Mouse (Mus musculus): ENCODE measurements at regions not wholly inside any gene's neighbourhood (a gene's known extent, or its start where the extent isn't known, plus 50 kb on each side); places are given as distances from the start of the nearest gene placed in this dataset.

DNA sequence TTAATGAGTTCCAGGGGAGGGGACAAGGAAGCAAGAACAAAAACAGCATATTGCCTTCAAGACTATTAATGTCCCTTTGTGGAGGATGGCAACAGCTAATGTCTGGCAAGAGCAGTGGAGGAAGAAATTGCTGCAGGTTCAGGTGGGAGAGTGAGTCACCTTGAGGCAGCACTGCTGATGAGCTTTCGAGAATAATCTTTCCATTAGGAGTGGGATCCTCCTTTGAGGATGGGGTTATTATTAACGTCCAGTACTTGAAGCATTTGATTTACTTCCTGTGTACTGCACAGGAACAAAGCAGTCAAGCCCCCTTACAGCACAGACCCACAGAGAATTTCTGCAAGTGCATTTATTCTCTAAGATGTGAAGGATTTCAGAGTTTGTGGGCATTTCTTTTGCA is 671.2 kb upstream of the Stxbp6 start:
- ATAC-seq (ENCODE audit: extremely low read depth, insufficient number of reproducible peaks, low FRiP score, low TSS enrichment): no peak

DNA sequence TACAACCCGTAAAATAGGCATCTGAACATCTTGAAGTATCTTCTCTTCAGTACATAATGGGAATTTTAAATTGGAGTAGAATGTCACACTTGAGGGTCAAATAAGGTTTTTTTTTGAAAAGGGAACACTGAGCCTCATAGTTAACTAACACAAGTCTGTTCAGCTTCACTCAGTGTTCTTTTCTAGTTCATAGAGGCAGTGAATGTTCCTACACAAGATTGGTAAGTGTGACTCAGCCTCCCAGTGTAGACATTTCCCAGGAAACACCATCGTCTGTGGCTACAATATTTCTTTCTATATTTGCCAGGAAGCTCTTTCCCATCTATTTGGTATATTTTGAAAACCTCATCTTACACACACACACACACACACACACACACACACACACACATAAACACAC is 670.1 kb upstream of the Stxbp6 start:
- ATAC-seq (ENCODE audit: extremely low read depth, insufficient number of reproducible peaks, low FRiP score, low TSS enrichment): no peak
- Histone ChIP-seq H3K36me3 (no peaks in the 10 kb centered on the region), H3K4me3 (no peak overlapping the region), H3K9me3 (no peaks in the 10 kb centered on the region), H3K27me3 (replicated peaks) (no peaks in the 10 kb centered on the region), H3K27ac (replicated peaks) (no peak overlapping the region), H3K4me2 (no peak overlapping the region), H3K9ac (no peak overlapping the region), H3K4me1 (no peaks in the 10 kb centered on the region)
- 69% methylated on average over 2 of the region's 2 CpGs for WGBS

More for the DNA sequence above, 671.2 kb upstream of the Stxbp6 start:
- Histone ChIP-seq H3K4me3 (no peak overlapping the region), H3K27me3 (replicated peaks) (no peaks in the 10 kb centered on the region), H3K9me3 (no peaks in the 10 kb centered on the region), H3K4me2 (no peak overlapping the region), H3K27ac (replicated peaks) (no peak overlapping the region), H3K4me1 (no peaks in the 10 kb centered on the region), H3K9ac (no peak overlapping the region), H3K36me3 (no peaks in the 10 kb centered on the region)
- 52% methylated on average over 2 of the region's 2 CpGs for WGBS

DNA sequence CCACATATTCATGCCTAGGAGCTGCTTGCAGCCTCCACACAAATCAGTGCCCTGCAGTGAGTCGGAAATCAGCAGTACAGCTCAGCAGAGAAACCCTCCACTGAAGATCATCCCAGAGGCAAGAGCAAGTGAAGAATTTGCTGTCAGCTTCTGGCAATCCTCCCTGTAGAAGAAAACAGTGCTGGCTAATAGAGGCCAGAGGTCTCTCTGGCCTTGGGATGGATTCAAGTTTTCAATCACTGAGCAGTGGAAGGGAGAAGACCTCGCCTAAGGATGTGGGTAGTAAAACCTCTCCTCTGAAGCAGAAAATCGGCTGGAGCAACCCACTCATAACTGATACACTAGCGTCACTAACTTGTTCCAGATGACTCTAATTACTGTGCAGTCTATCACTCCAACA is 659.2 kb upstream of the Stxbp6 start:
- no peak overlapping the region for H3K27ac ChIP-seq (replicated peaks)
- WGBS: 57% methylated on average over 4 of the region's 4 CpGs
- H3K4me2 ChIP-seq: no peak overlapping the region
- no peak for ATAC-seq (ENCODE audit: extremely low read depth, insufficient number of reproducible peaks, low FRiP score, low TSS enrichment)
- H3K9ac ChIP-seq: no peak overlapping the region
- no peaks in the 10 kb centered on the region for H3K27me3 ChIP-seq (replicated peaks)
- H3K36me3 ChIP-seq: no peaks in the 10 kb centered on the region
- no peak overlapping the region for H3K4me3 ChIP-seq
- no peaks in the 10 kb centered on the region for H3K9me3 ChIP-seq
- H3K4me1 ChIP-seq: no peaks in the 10 kb centered on the region

DNA sequence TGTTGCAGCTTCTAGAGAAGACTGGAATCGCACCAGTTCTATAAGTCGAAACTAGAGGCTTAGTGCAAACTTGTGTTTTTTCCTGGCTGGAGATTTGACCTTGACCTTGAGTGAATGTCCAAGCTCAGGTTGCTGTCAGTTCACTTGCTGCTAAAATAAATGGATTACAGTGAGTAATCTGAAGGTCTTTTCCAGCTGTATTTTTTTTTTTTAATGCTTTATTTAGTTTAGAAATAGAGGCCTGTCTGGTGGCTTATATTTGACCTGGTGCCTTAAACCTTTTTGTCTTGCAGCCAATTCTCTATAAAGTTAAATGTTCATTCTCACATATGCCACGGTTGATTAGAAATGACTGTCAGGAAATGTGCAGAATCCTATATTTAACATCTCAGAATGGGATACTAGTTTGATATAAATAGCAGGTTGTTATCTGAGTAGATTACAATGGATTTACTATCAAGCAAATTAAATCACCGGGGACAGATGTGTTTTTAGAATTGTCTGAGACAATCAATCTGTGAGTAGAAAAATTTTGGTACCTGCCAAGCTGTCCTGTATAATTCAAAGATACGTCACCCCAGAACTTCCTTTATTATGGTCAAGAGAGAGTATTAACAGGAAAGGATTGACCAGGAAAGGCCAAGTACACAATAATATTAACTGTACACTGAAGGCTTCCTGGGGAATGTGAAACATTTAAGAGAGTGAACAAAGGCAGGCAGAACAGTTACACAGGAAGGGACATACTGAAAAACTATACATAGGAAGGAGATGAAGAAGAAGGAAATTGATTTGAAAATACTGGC is 650.3 kb upstream of the Stxbp6 start:
- no peaks in the 10 kb centered on the region for H3K27me3 ChIP-seq (replicated peaks)
- WGBS: 68% methylated on average over 5 of the region's 5 CpGs
- no peak overlapping the region for H3K9ac ChIP-seq
- H3K4me2 ChIP-seq: no peak overlapping the region
- H3K27ac ChIP-seq (replicated peaks): no peak overlapping the region
- no peak for ATAC-seq (ENCODE audit: extremely low read depth, insufficient number of reproducible peaks, low FRiP score, low TSS enrichment)
- H3K9me3 ChIP-seq: no peaks in the 10 kb centered on the region
- H3K36me3 ChIP-seq: no peaks in the 10 kb centered on the region
- no peaks in the 10 kb centered on the region for H3K4me1 ChIP-seq
- H3K4me3 ChIP-seq: no peak overlapping the region

DNA sequence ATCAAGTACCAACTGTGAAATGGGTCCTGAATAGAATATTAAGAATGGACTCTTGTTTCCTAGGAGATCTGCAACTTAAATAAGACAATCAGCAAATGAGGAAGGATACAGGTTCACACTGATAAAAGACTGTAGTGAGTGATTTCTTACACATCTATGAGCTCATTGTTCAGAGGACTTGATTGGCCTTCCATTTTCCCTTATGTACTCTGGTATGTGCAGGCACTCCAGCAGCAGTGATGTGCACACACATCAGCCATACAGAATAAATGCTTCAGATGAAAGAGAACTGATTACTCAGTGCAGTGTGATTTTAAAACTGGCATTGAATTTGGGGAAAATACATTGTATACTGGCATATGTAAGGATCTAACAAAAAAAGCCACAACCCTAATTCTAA is 636.8 kb upstream of the Stxbp6 start:
- H3K9ac ChIP-seq: no peak overlapping the region
- ATAC-seq (ENCODE audit: extremely low read depth, insufficient number of reproducible peaks, low FRiP score, low TSS enrichment): no peak
- no peaks in the 10 kb centered on the region for H3K36me3 ChIP-seq
- no peak overlapping the region for H3K4me2 ChIP-seq
- no peaks in the 10 kb centered on the region for H3K4me1 ChIP-seq
- H3K27me3 ChIP-seq (replicated peaks): no peaks in the 10 kb centered on the region
- no peaks in the 10 kb centered on the region; the same call in 1 of the 2 replicates for H3K9me3 ChIP-seq
- no peak overlapping the region for H3K27ac ChIP-seq (replicated peaks)
- H3K4me3 ChIP-seq: no peak overlapping the region

DNA sequence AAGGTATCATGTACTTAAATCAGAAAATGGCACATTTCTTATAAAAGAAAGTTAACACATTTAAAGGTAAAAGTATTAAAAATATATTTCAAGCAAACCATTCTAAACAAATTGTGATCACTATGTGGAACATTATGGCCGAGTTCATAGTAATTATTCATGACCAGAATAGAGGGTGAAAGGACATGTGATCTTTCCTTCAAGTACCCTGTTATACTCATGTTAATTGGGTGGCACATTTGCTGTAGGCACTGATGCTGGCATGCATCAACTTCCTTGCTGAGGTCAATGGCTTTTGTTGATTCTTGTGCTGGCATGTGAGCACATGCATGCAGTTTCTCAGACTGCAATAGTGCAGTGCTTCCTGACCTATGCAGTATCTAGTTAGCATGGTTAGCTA is 636.3 kb upstream of the Stxbp6 start:
- WGBS: 56% methylated on average over 1 of the region's 1 CpGs
- ATAC-seq (ENCODE audit: extremely low read depth, insufficient number of reproducible peaks, low FRiP score, low TSS enrichment): no peak
- Histone ChIP-seq H3K4me3 (no peak overlapping the region), H3K27me3 (replicated peaks) (no peaks in the 10 kb centered on the region), H3K36me3 (no peaks in the 10 kb centered on the region), H3K4me2 (no peak overlapping the region), H3K9ac (no peak overlapping the region), H3K9me3 (no peaks in the 10 kb centered on the region), H3K27ac (replicated peaks) (no peak overlapping the region), H3K4me1 (no peaks in the 10 kb centered on the region)

DNA sequence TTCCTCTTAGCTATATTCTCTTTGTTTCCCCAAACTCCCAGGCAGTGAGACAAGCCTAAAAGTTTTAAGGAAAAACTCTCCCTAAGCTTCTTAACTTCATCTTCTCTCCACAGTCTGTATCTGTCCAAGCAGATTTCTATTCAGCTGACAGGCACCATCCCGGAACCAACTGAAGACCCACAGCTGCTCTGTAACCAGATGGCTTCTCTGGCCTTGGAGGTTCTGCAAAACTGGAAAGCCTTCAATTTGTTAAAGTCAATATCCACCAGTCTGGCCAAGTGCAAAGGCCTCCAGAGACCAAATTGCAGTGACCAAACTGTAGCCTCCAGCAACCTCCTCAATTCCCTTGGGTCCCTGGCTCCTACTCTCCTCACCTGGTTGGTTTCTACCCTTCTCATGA is 614.8 kb upstream of the Stxbp6 start:
- Histone ChIP-seq H3K27ac (replicated peaks) (no peak overlapping the region), H3K9me3 (no peaks in the 10 kb centered on the region), H3K27me3 (replicated peaks) (no peaks in the 10 kb centered on the region), H3K4me1 (no peaks in the 10 kb centered on the region), H3K4me2 (no peak overlapping the region), H3K9ac (no peak overlapping the region), H3K36me3 (no peaks in the 10 kb centered on the region), H3K4me3 (no peak overlapping the region)
- ATAC-seq (ENCODE audit: extremely low read depth, insufficient number of reproducible peaks, low FRiP score, low TSS enrichment): no peak
- WGBS: 48% methylated on average over 1 of the region's 1 CpGs

DNA sequence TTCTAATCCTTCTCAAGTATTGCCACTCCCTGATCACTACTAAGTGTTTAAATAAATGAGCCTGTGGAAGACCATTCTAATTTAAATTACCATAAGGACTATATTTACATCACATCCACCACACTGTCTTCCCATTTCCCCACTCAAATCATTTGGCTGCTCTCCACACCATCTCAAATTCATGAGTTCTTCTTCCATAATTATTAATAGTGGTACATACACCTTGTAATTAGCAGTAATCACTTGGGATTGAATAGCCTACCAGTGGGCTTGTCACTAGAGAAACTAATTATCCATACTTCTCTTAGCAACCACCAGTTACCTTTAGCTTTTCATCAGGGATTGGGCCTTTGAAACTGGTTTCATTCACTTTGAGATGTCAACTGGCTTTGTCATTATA is 612.3 kb upstream of the Stxbp6 start:
- no peak overlapping the region for H3K4me2 ChIP-seq
- no peaks in the 10 kb centered on the region for H3K27me3 ChIP-seq (replicated peaks)
- no peaks in the 10 kb centered on the region for H3K9me3 ChIP-seq
- H3K27ac ChIP-seq (replicated peaks): no peak overlapping the region
- H3K4me3 ChIP-seq: no peak overlapping the region
- ATAC-seq (ENCODE audit: extremely low read depth, insufficient number of reproducible peaks, low FRiP score, low TSS enrichment): no peak
- H3K36me3 ChIP-seq: no peaks in the 10 kb centered on the region
- no peaks in the 10 kb centered on the region for H3K4me1 ChIP-seq
- no peak overlapping the region for H3K9ac ChIP-seq

DNA sequence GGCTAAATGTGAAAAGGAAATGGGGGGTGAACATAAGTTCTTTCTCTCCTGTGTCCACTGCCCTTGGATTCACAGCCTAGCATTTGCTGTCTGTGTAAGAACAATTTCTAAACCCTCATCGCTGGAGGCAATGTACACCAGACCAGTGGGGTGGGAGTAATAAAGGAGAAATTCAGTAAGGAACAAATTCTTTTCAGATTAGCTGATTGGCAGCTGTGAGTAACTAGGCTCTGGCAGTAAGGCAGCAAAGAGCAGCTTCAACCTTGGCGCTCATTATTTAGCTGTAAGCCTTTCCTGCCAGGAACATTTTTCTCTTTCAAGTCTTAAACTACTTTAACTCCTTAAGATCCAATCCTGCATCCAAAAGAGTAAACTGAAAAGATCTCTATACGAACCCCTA is 597.9 kb upstream of the Stxbp6 start:
- no peak for ATAC-seq (ENCODE audit: extremely low read depth, insufficient number of reproducible peaks, low FRiP score, low TSS enrichment)
- no peaks in the 10 kb centered on the region for H3K4me1 ChIP-seq
- 52% methylated on average over 3 of the region's 3 CpGs for WGBS
- H3K9me3 ChIP-seq: no peaks in the 10 kb centered on the region
- H3K9ac ChIP-seq: no peak overlapping the region
- H3K27ac ChIP-seq (replicated peaks): no peak overlapping the region
- no peaks in the 10 kb centered on the region for H3K36me3 ChIP-seq
- H3K4me2 ChIP-seq: no peak overlapping the region
- no peak overlapping the region for H3K4me3 ChIP-seq
- H3K27me3 ChIP-seq (replicated peaks): no peaks in the 10 kb centered on the region

DNA sequence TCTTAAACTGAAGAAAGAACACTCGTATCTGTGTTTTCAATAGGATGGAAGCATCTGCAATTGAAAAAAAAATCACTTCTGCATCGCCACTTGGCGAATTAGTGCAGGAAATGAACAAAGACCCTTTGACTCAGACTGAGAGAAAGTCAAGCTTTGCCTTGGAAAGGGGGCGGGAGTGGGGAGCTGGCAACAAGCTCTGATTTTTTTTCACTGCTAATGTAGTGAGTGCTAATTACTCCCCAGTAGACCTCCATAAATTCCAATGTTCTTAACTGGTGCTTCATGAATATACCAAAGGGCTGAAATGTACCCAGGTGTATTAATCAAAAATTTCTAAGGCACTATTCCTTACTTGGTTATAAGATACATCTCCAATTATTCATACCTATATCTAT is 597.0 kb upstream of the Stxbp6 start:
- 54% methylated on average over 4 of the region's 4 CpGs for WGBS
- no peak overlapping the region for H3K4me2 ChIP-seq
- H3K36me3 ChIP-seq: no peaks in the 10 kb centered on the region
- no peaks in the 10 kb centered on the region for H3K9me3 ChIP-seq
- no peaks in the 10 kb centered on the region for H3K4me1 ChIP-seq
- no peaks in the 10 kb centered on the region for H3K27me3 ChIP-seq (replicated peaks)
- H3K4me3 ChIP-seq: no peak overlapping the region
- H3K27ac ChIP-seq (replicated peaks): no peak overlapping the region
- H3K9ac ChIP-seq: no peak overlapping the region
- ATAC-seq (ENCODE audit: extremely low read depth, insufficient number of reproducible peaks, low FRiP score, low TSS enrichment): no peak

DNA sequence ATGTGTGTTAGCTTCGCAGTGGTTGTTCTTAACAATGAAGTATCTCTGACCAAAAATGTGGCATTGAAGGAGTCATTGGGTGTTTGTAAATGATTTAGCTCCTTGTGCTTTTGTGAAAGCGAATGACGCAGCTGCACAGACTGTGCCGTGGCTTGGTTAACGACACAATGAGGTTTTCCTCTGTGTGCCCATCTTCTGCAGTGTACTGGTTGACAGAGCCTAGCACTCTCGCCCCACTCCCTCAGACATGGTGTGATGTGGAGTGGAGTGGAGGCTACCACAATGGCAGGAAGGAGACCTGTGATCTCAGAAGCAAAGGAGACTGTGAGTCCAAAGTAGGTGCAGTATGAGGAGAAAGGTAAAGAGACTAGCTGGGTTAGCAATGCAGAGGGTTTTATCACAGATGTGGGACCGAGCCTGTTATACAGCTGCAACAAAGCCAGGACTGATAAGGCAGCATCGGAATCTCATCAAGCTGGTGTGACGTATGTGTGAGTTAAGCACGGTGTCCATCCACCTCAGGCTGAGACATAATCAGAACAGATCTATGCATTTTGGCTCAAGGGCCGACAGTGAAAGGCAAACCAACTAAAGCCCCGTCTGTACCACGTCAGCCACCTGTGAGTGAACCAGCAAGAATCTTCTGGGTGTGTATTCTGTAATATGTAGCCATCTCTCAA is 596.5 kb upstream of the Stxbp6 start:
- ATAC-seq (ENCODE audit: extremely low read depth, insufficient number of reproducible peaks, low FRiP score, low TSS enrichment): no peak
- no peak overlapping the region for H3K4me3 ChIP-seq
- 56% methylated on average over 13 of the region's 13 CpGs for WGBS
- no peaks in the 10 kb centered on the region for H3K9me3 ChIP-seq
- no peaks in the 10 kb centered on the region for H3K4me1 ChIP-seq
- no peak overlapping the region for H3K27ac ChIP-seq (replicated peaks)
- H3K36me3 ChIP-seq: no peaks in the 10 kb centered on the region
- no peak overlapping the region for H3K9ac ChIP-seq
- no peak overlapping the region for H3K4me2 ChIP-seq
- H3K27me3 ChIP-seq (replicated peaks): no peaks in the 10 kb centered on the region

DNA sequence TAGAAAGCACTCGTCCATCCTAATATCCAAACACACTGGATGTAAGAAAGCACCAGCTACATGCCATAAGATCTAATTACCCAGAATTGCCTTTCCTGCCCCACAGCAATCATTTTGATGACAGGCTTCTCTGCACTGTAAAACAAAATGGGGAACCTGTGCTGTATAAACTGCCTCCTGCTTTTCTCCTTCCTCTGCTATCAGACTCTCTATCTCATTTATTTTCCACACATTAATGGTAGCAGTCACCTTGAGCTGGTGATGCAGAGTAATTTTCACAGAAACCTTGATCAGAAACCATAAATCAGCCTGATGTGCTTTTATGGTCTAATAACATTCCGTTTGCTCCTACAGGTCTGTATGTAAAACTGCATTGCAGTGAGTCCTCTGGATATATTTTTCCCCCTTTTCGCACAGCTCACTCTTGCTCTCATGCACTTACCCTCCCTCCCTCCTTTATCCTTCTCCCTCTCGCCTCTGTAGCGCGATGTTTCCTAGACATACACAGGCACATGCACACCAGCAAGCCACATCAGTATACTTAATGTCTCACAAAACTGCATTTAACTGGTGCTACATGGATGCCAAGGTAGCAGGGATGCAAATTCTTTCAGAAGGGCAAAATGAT is 595.9 kb upstream of the Stxbp6 start:
- no peaks in the 10 kb centered on the region for H3K36me3 ChIP-seq
- no peaks in the 10 kb centered on the region for H3K9me3 ChIP-seq
- ATAC-seq (ENCODE audit: extremely low read depth, insufficient number of reproducible peaks, low FRiP score, low TSS enrichment): no peak
- 69% methylated on average over 6 of the region's 6 CpGs for WGBS
- H3K9ac ChIP-seq: no peak overlapping the region
- no peak overlapping the region for H3K4me3 ChIP-seq
- H3K4me2 ChIP-seq: no peak overlapping the region
- no peaks in the 10 kb centered on the region for H3K27me3 ChIP-seq (replicated peaks)
- H3K27ac ChIP-seq (replicated peaks): no peak overlapping the region
- H3K4me1 ChIP-seq: no peaks in the 10 kb centered on the region
